Mouse (Mus musculus): ENCODE results near the gene 5031439G07Rik. TPM values are rescaled to one million over a fixed set of nuclear protein-coding genes. Genes with fewer than 3 reads are reported as not detected.
A peak's percentile ranks its signal among the peaks of the same experiment; 100 is the strongest.

Gene 5031439G07Rik
- polyA plus RNA-seq, 1 experiment from 2014 or later, result 17.7 TPM

DNA sequence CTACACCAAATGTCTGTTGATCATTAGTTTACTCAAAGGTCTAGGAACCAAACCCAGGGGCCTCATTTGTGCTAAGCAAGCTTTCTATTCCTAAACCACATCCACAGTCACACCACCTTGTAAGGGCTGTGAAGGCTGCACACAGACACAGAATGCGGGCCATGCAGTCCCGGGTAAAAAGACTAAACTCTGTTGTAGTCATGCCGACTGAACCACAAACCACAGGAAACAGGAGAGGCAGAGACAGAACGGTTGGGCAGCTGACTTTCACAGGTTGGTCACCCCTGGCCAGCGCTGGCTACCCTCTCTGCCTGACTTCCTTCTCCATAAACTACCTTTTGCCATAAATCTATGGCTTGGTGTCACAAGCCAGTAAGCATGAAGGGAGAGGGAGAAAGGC lies 23.6 kb downstream of the 5031439G07Rik start:
- 84% methylated on average over 5 of the region's 5 CpGs for WGBS
- no peaks in the 10 kb centered on the region for H3K27me3 ChIP-seq
- no peak overlapping the region for H3K4me3 ChIP-seq
- peaks cover 2% of the 10 kb centered on the region; the same call in 1 of the 2 replicates for H3K36me3 ChIP-seq
- H3K4me2 ChIP-seq, result no peak overlapping the region
- H3K4me1 ChIP-seq (replicated peaks), result peaks cover 33% of the 10 kb centered on the region
- H3K27ac ChIP-seq, result no peak overlapping the region
- H3K9ac ChIP-seq, result no peak overlapping the region
- no peaks in the 10 kb centered on the region for H3K9me3 ChIP-seq
- ATAC-seq (ENCODE audit: low FRiP score), result no peak

DNA sequence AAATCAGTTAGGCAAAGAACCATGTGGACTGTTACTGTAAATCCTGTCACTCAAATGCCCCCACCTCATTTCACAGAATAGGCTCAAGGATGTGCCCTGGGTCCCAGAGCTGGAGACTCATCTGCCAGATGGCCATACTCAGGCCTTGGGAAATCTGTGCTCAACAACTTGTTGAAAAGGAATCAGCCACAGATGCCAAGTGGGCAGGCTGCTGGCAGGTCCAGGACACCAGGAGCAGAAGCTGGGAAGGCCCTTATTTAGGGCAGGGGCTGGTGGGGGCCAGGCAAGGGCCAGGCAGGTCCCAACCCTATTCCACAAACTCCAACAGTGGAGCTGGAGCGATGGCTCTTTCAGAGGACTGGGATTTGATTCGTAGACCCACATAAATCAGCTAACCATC lies 25.8 kb downstream of the 5031439G07Rik start:
- WGBS, result 81% methylated on average over 2 of the region's 2 CpGs
- Histone ChIP-seq H3K4me2 (no peak overlapping the region), H3K27ac (no peak overlapping the region), H3K4me3 (no peak overlapping the region), H3K9me3 (no peaks in the 10 kb centered on the region), H3K9ac (no peak overlapping the region), H3K36me3 (peaks cover 12% of the 10 kb centered on the region), H3K4me1 (replicated peaks) (peaks cover 56% of the 10 kb centered on the region), H3K27me3 (no peaks in the 10 kb centered on the region)
- ATAC-seq (ENCODE audit: low FRiP score), result no peak

- H3K36me3 ChIP-seq, result peaks cover 26% of the 10 kb centered on the region
- no peaks in the 10 kb centered on the region for H3K9me3 ChIP-seq
- H3K27ac ChIP-seq, result peak overlapping the region; percentile 73
- WGBS, result 28% methylated on average over 8 of the region's 8 CpGs
- H3K4me3 ChIP-seq, result 0 out of 2 replicates have a peak overlapping the region, but pooled peaks have one; percentile 6
- peaks cover 52% of the 10 kb centered on the region for H3K4me1 ChIP-seq (replicated peaks)
- peak overlapping the region; percentile 31 for H3K4me2 ChIP-seq
- H3K9ac ChIP-seq, result peak overlapping the region; percentile 65
- no peaks in the 10 kb centered on the region for H3K27me3 ChIP-seq
- ATAC-seq (ENCODE audit: low FRiP score), result no peak
Observed at GRCm38 (mm10) chr15:84960692-84961091, 27.7 kb downstream of the 5031439G07Rik start.

DNA sequence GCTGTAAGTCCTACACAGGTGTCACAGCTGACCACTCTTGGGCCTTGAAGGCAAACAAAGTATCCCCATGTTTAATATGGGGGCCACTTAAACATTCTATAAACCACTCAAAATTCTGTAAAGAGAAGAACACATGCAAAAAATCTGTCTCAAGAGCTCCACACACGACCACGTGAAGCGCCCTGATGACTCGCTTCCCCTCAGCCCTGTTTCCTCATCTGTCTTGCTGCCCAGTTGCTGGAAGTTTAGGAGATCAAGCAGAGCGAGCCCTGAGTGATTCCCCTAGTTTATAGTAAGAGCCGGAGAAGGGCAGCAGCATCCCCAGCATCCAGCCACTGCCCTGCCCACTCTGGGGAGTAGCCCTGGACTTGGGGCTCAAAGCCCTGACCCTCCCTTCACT lies 28.5 kb downstream of the 5031439G07Rik start:
- peaks cover 34% of the 10 kb centered on the region for H3K36me3 ChIP-seq
- no peaks in the 10 kb centered on the region for H3K27me3 ChIP-seq
- H3K4me2 ChIP-seq, result no peak overlapping the region
- WGBS, result 91% methylated on average over 6 of the region's 6 CpGs
- peaks cover 49% of the 10 kb centered on the region for H3K4me1 ChIP-seq (replicated peaks)
- 0 out of 2 replicates have a peak overlapping the region, but pooled peaks have one; percentile 65 for H3K9ac ChIP-seq
- peak overlapping the region; percentile 73; the same call in 1 of the 2 replicates for H3K27ac ChIP-seq
- H3K4me3 ChIP-seq, result no peak overlapping the region
- ATAC-seq (ENCODE audit: low FRiP score), result no peak
- no peaks in the 10 kb centered on the region for H3K9me3 ChIP-seq

GRCm38 (mm10) chr15:84958331-84958730 lies 30.0 kb downstream of the 5031439G07Rik start:
- WGBS, result 80% methylated on average over 3 of the region's 3 CpGs
- no peaks in the 10 kb centered on the region for H3K9me3 ChIP-seq
- no peak overlapping the region for H3K4me2 ChIP-seq
- H3K4me1 ChIP-seq (replicated peaks), result peaks cover 49% of the 10 kb centered on the region
- H3K27ac ChIP-seq, result no peak overlapping the region
- peaks cover 50% of the 10 kb centered on the region for H3K36me3 ChIP-seq
- no peaks in the 10 kb centered on the region for H3K27me3 ChIP-seq
- peak overlapping the region; percentile 21; the same call in 1 of the 2 replicates for H3K9ac ChIP-seq
- no peak for ATAC-seq (ENCODE audit: low FRiP score)
- H3K4me3 ChIP-seq, result no peak overlapping the region

- peak overlapping the region; percentile 21; the same call in 1 of the 2 replicates for H3K9ac ChIP-seq
- no peak overlapping the region for H3K4me2 ChIP-seq
- H3K27ac ChIP-seq, result no peak overlapping the region
- 29% methylated on average over 3 of the region's 3 CpGs for WGBS
- peak; percentile 72 for ATAC-seq (ENCODE audit: low FRiP score)
- no peaks in the 10 kb centered on the region for H3K9me3 ChIP-seq
- H3K4me3 ChIP-seq, result no peak overlapping the region
- no peaks in the 10 kb centered on the region for H3K27me3 ChIP-seq
- H3K4me1 ChIP-seq (replicated peaks), result peaks cover 49% of the 10 kb centered on the region
- H3K36me3 ChIP-seq, result peaks cover 55% of the 10 kb centered on the region
Observed at GRCm38 (mm10) chr15:84957851-84958250, 30.5 kb downstream of the 5031439G07Rik start.

- Histone ChIP-seq H3K4me2 (no peak overlapping the region), H3K36me3 (peaks cover 88% of the 10 kb centered on the region), H3K9ac (no peak overlapping the region), H3K4me1 (replicated peaks) (peaks cover 14% of the 10 kb centered on the region), H3K9me3 (no peaks in the 10 kb centered on the region), H3K27ac (no peak overlapping the region), H3K27me3 (no peaks in the 10 kb centered on the region), H3K4me3 (no peak overlapping the region)
- no peak for ATAC-seq (ENCODE audit: low FRiP score)
- WGBS, result 96% methylated on average over 11 of the region's 11 CpGs
Observed at GRCm38 (mm10) chr15:84953259-84953658, 35.1 kb downstream of the 5031439G07Rik start.

DNA sequence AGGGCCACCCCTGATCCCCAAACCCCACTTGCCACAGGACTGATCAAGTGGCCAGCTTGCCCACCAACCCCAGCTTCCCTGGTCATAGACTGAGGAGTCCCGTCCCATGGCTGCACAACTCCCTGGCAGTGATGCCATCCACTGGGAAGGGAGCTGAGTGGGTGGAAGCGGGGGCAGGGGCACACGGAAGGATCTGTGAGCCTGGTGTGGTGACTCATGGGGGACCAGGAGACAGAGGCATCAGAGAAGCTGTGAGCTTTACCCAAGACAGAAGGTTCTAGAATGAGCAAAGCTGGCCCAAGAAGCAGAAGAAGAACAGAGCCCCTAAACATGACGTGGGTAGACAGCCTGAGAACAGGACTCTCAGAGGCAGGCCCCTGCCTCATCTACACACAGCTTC lies 38.3 kb downstream of the 5031439G07Rik start:
- H3K27ac ChIP-seq, result no peak overlapping the region
- no peak for ATAC-seq (ENCODE audit: low FRiP score)
- H3K27me3 ChIP-seq, result no peaks in the 10 kb centered on the region
- H3K4me2 ChIP-seq, result no peak overlapping the region
- H3K9ac ChIP-seq, result 0 out of 2 replicates have a peak overlapping the region, but pooled peaks have one; percentile 31
- 0 out of 2 replicates have a peak, but pooled peaks cover 4% of the 10 kb centered on the region for H3K4me1 ChIP-seq (replicated peaks)
- H3K9me3 ChIP-seq, result no peaks in the 10 kb centered on the region
- 95% methylated on average over 4 of the region's 4 CpGs for WGBS
- H3K36me3 ChIP-seq, result peaks cover 91% of the 10 kb centered on the region
- no peak overlapping the region for H3K4me3 ChIP-seq

DNA sequence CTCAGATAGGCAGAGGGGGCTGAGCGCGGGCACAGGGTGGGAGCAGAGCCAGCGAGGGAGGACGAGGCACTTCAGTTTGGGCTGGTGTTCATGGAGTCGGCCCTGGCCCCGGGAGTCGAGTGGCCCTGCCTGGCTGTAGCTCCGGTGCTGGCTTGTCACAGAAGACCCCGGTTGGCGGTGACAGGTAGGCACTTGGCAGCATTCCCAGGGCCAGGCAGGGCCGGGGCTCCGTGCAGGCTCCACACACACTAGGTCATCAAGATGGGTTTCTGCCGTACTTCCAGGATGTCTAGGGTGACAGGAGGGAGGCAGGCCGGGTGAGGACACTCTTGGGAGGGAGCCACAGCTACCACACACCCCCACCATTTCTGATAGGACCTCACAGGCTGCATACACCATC lies 39.4 kb downstream of the 5031439G07Rik start:
- no peak overlapping the region for H3K4me2 ChIP-seq
- WGBS, result 91% methylated on average over 14 of the region's 14 CpGs
- no peak for ATAC-seq (ENCODE audit: low FRiP score)

DNA sequence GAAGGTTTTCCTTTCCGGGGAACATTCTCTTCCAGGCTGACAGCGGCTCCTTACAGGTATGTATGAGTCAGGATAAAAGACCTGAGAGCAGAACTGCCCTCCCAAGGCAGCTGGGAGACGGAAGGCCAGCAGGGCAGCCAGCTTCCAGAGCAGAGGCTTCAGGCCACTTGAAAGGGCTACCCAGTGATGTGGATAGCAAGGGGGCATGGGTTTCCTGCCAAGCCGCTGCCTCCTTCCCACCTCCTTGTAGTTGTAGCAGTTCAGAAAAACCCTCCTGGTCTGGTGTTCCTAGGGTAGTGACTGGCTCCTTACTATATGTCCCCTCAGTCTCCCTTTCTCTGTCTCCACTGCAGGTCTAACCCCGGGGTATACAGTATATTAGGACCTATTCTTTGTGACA lies 44.0 kb downstream of the 5031439G07Rik start:
- no peak overlapping the region for H3K4me3 ChIP-seq
- 75% methylated on average over 5 of the region's 5 CpGs for WGBS
- H3K9ac ChIP-seq, result no peak overlapping the region
- H3K27me3 ChIP-seq, result no peaks in the 10 kb centered on the region
- H3K4me2 ChIP-seq, result no peak overlapping the region
- no peaks in the 10 kb centered on the region for H3K4me1 ChIP-seq (replicated peaks)
- no peak for ATAC-seq (ENCODE audit: low FRiP score)
- H3K27ac ChIP-seq, result 0 out of 2 replicates have a peak overlapping the region, but pooled peaks have one; percentile 36
- no peaks in the 10 kb centered on the region for H3K9me3 ChIP-seq
- H3K36me3 ChIP-seq, result peaks cover 65% of the 10 kb centered on the region

More for the DNA sequence above, 39.4 kb downstream of the 5031439G07Rik start:
- no peak overlapping the region for H3K4me3 ChIP-seq
- no peak overlapping the region for H3K27ac ChIP-seq
- H3K36me3 ChIP-seq, result peaks cover 80% of the 10 kb centered on the region
- H3K27me3 ChIP-seq, result no peaks in the 10 kb centered on the region
- H3K9me3 ChIP-seq, result no peaks in the 10 kb centered on the region
- H3K9ac ChIP-seq, result no peak overlapping the region
- H3K4me1 ChIP-seq (replicated peaks), result 0 out of 2 replicates have a peak, but pooled peaks cover 4% of the 10 kb centered on the region

DNA sequence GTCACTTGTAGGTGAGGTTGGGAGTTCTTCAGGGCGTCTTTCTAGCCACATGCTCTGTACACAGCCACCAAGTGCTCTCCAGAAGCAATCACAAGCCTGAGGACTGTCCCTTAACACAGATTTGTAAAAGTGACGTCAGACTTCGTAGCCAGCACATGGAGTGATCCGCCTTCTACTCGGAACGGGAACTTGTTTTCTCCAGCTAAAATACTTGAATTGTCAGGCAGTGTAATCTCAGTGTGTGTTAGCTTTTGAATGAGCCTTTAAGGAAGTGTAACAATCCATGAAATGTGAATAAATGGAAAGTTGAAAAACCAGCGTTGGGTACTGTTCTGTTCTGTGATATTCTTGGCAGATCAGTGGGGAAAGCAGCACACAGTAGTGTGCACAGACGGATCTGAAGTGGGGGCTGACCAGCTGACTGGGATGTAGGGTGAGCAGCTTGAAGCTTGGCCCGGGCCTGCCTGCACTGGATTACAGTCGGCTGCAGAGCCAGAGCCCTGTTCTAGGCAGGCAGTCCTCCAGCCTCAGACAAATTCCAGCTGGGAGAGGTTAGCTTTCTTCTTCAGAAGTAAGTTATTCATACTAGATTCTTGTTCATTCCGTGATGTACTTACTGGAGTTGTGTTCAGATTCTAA lies 45.6 kb downstream of the 5031439G07Rik start:
- Histone ChIP-seq H3K4me2 (no peak overlapping the region), H3K9me3 (no peaks in the 10 kb centered on the region), H3K9ac (no peak overlapping the region), H3K36me3 (peaks cover 65% of the 10 kb centered on the region), H3K27ac (no peak overlapping the region), H3K4me3 (no peak overlapping the region), H3K4me1 (replicated peaks) (no peaks in the 10 kb centered on the region), H3K27me3 (no peaks in the 10 kb centered on the region)
- ATAC-seq (ENCODE audit: low FRiP score), result no peak
- 60% methylated on average over 11 of the region's 11 CpGs for WGBS

- no peak overlapping the region for H3K27ac ChIP-seq
- H3K9ac ChIP-seq, result no peak overlapping the region
- 67% methylated on average over 12 of the region's 12 CpGs for WGBS
- H3K4me2 ChIP-seq, result no peak overlapping the region
- peaks cover 74% of the 10 kb centered on the region for H3K36me3 ChIP-seq
- no peak overlapping the region for H3K4me3 ChIP-seq
- H3K9me3 ChIP-seq, result no peaks in the 10 kb centered on the region
- no peak for ATAC-seq (ENCODE audit: low FRiP score)
- H3K27me3 ChIP-seq, result no peaks in the 10 kb centered on the region
- H3K4me1 ChIP-seq (replicated peaks), result no peaks in the 10 kb centered on the region
Observed at GRCm38 (mm10) chr15:84940102-84940501, 48.2 kb downstream of the 5031439G07Rik start.

DNA sequence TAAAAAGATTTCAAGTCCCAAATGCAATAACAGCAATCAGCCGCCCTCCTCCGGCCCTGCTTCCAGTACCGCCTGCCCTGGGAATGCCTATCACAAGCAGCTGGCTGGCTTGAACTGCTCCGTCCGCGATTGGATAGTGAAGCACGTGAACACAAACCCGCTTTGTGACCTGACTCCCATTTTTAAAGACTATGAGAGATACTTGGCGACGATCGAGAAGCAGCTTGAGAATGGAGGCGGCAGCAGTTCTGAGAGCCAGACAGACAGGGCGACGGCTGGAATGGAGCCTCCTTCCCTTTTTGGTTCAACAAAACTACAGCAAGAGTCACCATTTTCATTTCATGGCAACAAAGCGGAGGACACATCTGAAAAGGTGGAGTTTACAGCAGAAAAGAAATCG lies 53.5 kb downstream of the 5031439G07Rik start:
- Histone ChIP-seq H3K36me3 (peaks cover 100% of the 10 kb centered on the region), H3K9me3 (no peaks in the 10 kb centered on the region), H3K9ac (no peak overlapping the region), H3K4me1 (replicated peaks) (no peaks in the 10 kb centered on the region), H3K4me2 (no peak overlapping the region), H3K27me3 (no peaks in the 10 kb centered on the region), H3K4me3 (no peak overlapping the region), H3K27ac (no peak overlapping the region)
- no peak for ATAC-seq (ENCODE audit: low FRiP score)
- WGBS, result 91% methylated on average over 16 of the region's 16 CpGs
